Mouse (Mus musculus) kidney, adult 2 months (tissue): ENCODE data around the gene Arhgap32.

ENCODE experiments used
- CTCF ChIP-seq: fragments of 200-500 bp; conservative IDR thresholded peaks from 2 replicates; pipeline ENCODE4 v1.5.1; 2011; ENCODE audit warnings: low read depth, mild to moderate bottlenecking, control low read depth, low read length, moderate library complexity, mixed read lengths; ENCODE audit not compliant: insufficient read depth, insufficient read length
- POLR2A ChIP-seq: fragments of 200-500 bp; IDR thresholded peaks from one replicate; pipeline ENCODE4 v1.6.1; 2011; ENCODE audit warnings: low read depth, low read length, control low read depth

GRCm38 (mm10) chr9:32278052-32278451 is 162.1 kb downstream of the Arhgap32 start:
- TF ChIP-seq CTCF = no peak
- no peak for TF ChIP-seq POLR2A
